Mouse (Mus musculus) adrenal gland, postnatal 36 days (tissue): ENCODE data around the gene Nwd2. TPM values are rescaled to one million over a fixed set of nuclear protein-coding genes. Genes with fewer than 3 reads are reported as not detected.

Source experiments
- DNase-seq, 2 experiments: peaks; one replicate each; pipeline ENCODE4 v3.0.0; 2021; ENCODE audit warnings: mixed read lengths in 1 of 2
- long read RNA-seq, 2 experiments: library from polyadenylated mRNA; stranded (forward); transcript quantifications; one replicate each; pipeline ENCODE4 v2.0.0; 2021; ENCODE audit warnings: borderline sequencing depth in 2 of 2
- total RNA-seq, 2 experiments: library from RNA; stranded (reverse); gene quantifications; 2 replicates each; pipeline ENCODE4 v1.2.3; 2021

Nwd2 gene
- not detected for total RNA-seq
- long read RNA-seq, experiment 1: 0 reads
- long read RNA-seq, experiment 2: 0 reads

DNA sequence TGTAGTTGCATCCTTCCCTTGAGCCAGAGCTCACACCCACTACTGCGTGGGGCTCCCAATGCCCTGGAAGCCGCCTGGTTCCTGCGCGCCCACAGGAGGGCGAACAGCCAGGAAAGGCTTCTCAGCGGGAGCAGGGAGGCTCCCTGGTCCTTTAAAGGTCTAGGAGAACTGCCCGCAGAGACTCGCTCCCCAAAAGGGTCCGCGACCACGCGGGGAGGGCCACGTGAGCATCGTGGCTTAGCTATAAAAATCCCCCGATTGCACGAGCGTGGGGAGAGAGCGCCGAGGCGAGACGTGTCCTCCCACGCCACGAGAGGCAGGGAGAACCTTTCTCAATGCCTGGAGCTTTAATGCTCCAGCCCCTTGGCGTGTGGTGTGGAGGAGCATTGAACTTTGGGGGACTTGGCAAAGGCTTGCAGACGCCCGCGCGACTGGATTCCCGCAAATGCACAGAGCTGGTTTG lies at the start of gene Nwd2:
Gene Nwd2 (plus strand): TSS at position 33 of the 463 bp plus-strand sequence.
- no peak for DNase-seq

DNA sequence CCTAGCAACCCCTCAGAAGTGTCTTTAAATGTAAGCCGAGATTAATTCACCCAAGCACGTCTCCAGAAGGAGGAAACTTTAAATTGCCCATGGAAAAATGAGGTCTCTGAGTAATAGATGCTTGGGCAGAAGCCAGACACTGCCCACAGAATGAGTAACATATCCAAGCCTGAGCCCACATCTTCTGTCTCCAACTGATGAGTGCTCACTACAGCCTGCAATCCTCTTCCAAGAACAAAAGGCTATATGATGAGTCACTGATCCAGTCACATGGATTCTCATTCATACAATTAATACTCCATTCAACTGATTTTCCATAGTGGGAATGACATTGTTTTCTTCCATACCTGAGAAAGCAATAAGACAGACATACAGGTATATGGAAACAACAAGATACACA lies 41.5 kb upstream of the Nwd2 start:
- no peak for DNase-seq

DNA sequence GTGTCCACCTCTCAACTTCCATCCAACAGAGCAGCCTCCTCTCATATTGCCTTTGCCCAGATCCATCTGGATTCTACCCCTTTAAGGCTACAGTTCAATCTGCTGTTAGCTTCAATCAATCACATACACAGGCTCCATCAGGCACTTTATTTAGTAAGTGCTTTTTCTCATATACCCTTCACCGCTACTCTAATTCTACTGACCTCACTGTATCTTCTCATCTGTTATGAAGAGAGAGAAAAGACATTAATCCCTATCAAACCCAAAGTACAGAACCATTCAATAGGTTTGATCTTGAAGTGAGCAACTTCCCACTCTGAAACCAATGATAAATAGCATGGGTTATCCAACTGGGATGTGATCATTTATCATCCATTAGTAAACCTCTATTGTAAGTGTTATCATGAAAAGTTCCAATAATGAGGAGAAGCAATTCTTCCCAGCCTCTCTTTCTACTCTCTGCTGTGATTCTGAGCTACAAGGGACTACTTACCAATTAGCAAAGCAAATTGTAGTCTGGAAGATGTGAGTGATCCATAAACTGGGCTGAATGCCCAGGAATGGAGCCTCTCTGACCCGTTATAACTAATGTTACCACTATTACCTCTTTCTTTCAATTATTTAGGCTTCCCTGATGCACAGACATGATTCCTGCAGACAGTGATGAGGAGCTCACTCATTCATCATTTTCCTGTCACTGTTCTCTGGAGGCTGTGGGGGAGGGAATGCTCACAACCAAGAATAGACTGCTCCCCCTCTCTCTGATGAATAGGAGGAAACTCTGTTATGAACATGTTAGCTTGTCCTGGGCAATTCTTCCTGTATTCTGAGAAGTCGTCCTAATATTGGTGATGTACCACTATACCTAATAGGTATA lies 31.9 kb upstream of the Nwd2 start:
- DNase-seq: no peak

DNA sequence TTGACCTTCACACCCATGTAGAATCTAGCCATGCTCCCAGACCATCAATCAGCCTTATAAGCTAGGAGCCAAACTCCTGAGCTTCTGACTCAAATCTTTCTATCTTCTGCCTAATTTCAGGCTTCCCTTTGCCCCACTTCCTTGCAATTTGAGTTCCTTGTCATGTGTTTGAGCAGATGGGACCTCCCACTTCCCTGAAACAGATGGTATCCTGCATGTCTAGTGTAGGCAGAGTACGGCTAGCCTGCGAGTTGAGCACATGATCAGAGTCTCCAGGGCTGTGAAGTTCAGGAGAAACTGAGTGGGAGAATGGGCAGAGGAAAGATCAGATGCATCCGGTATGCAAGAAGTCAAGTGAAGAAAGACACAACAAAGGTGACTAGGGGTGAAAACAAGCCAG lies 24.8 kb upstream of the Nwd2 start:
- no peak for DNase-seq

DNA sequence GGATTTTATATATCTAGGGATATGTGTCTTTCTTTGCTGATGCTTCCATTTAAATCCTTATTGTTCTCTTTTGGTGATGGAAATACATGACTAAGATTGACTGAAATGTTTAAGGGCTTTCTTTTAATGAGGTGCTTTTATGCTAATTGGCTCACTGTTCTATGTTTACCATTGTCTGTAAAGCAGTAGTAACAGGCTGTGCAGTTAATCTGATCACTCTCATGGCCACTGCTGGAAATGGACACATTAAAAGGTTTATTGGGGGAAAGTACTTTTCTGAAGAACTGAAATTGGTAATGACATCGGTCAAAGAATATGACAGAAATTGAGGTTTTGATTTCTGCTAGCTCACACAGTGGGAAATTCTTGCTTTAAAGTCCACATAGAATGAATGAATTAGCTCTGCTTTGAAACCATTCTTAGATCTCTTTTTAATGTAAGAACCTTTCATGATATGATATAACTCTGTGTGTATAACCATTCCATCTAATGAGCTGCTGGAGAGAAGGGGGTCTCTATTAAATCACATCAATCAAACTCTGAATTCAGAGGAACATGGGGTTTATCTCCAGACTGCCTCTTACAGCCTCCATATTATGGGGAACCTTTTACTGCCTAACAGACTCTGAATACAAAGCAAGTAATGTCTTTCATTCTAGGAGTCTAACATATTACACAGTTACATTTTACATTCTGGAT lies 20.9 kb upstream of the Nwd2 start:
- DNase-seq: no peak

DNA sequence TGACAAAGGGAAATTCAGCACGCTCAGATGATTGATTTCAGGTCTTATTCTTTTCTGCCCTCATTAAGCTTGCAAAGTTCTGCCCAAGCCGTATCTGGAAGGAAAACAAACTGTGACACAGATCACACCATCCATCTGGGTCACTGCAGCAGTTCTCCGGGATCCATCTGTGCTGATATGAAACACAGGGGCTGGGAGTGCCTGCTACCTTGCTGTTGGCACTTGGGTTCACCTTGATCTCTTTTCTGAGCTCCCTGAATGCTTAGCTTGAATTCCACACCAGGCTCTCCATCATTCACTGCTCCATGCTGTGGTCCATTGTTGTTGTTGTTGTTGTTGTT lies 20.4 kb upstream of the Nwd2 start:
- DNase-seq: no peak

DNA sequence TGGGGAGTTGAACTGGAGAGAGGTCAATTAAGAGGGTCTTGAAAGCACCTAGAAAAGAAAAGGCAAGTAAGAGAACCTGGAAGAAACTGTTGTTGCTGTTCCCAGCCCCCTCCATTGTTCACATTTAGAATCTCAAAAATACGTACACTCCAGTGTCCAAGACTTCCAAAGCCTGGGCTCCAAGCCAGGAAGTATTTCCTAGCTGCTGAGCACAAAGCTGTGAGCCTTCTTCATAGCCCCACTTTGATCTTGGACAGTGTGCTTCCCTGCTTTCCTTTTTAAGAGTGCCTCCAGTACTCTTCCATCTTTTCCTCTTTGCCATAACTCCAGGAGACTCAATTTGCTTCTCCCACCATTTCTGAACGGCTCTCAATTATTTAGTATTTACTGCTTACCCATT lies 14.3 kb upstream of the Nwd2 start:
- DNase-seq: no peak

DNA sequence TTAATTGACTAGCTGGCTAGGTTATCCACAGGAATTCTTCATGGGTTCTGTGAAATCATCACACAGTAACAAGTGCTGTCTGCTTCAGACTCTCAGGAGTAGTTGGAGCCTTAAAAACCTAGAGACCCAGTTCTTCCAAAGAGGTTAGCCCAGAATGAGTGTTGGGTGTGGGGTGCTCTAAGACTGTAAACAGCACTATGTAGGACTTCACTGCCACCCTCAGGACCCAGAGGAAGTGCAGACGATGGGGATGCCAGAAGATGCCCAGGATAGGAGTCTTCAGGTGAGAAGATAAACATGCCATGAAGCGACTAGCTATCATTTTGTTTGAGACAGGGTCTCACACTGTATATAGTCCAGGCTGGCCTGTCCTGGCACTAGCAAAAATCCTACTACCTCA lies 715 bp upstream of the Nwd2 start:
- no peak for DNase-seq

DNA sequence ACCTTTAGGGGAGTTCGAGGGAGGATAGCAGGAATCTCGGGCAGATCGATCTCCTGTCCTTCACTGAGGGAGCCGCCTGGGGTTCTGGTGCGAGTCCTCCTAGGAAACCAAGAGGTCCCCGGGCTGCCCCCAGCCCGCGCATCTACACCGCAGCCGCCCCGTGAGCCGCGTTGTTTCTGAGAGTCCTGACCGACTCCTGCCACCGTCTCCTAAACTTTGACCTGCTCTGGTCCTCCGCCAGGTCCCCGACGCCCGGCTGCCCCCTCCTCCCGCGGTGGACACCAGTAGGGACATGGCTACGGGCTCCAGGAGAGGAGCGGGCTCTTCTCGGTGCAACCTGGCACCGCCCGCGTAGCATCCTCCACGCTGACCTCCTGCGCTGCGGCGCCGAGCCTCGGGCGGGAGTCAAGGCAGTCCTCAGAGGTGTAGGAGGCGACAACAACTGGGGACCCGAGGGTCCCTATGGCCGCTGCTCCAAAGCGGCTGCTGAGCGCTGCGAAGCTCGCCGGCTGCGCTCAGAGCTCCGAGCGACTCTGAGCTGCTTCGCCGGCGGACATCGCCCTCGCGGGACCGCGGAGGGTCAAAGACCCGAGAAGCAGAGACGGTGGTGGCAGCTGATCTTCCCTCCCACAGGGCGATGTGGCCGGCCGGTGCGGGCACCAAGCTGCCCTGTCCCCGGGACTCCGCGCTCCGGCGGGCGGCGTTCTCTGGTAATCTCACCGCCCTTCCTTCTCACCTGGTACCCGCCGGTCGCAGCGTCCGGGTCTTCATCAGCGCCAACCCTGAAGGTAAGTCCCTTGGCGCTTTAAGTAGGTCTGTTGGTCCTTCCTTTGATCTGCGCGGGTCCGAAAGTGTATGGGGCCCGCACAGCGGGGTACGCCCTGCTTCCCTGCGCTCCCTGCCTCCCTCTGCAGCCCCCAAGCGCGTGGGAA lies 897 bp downstream of the Nwd2 start:
- no peak for DNase-seq

DNA sequence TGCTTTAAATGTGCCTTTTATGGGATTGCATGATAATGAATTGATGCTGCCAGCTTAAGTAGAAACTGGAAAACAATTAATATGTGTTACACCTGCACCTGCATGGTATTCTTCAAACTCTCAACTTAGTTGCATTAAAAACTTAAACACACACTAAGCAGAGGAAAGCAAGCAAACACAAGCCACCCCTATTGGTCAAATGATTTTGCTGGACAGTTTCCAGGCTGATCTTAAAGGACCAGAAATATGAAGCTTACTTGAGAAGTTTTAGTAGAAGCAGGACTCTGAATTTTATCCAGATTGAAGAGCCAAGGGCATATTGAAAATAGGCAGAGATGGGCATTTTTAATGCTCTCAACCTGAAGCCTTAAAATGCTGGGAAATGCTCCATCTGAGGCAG lies 2.9 kb downstream of the Nwd2 start:
- DNase-seq: no peak

DNA sequence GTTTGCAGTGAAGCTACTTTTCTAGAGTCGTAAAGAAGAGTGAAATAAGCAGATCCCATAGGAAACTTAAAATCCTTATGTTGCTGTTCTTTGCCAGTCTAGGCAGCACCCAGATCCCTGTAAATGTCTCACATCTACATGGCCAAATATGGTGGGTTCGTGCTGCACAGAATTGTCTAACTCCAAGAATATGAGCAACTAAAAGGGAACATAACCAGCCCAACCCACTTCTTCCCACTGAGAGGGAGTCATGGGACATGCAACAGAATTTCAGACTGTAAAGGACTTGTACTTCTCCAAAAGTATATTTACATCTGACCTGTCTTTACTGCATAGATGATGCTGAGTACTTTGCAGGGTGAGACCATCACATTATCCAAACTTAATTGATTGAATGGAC lies 3.8 kb downstream of the Nwd2 start:
- no peak for DNase-seq

DNA sequence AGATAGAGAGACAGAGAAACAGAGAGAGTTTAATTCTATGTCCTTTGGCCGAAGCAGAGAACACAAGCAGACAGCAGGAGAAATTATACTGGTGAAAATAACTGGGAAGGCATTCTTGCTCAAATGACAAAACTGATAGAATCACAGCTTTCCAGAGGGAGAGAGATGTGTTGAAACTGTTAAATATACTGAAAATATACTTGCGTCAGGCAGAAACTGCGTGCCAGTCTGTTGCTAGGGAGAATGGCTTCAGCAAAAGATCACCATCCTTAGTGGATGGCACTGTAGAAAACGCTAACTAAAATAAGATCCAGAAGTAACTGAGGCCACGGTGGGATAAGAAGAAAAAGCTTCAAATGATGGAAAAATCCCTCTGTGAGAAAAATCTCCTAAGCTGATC lies 18.0 kb downstream of the Nwd2 start:
- no peak for DNase-seq

DNA sequence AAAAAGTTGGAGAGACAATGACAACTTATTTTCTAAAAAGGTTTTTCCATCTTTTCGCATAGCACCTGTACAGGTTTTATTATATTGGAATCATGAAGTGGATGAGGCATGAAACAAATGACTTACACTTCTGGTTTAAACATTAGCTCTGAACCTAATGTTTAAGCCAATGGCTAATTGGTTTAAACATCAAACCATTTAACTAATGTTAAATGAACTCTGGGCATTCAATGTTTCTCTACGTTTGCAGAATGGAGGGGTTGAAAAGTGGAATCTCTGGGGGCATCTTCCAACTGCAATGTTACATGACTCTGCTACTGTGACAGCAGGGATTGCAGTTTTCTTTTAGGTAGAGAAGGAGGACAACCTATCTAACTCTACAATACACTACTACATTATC lies 27.0 kb downstream of the Nwd2 start:
- no peak for DNase-seq

DNA sequence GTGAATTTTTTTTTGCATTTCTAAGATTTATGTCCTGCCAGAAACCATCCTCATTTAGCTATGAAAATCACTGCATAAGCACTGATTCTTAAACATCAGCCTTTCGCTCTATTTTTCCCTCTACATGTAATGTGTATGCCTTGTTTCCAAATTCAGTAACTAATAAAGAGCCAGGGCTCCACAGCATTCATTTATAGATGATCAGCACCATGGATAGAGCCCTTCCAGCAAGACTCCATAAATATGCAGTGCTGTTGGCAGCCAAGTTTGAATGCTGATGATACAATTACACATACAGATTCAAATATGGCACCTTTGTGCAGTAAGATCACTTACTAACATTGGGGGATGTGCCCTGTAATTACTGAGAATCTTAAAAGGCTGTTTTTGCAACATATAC lies 40.2 kb downstream of the Nwd2 start:
- no peak for DNase-seq

DNA sequence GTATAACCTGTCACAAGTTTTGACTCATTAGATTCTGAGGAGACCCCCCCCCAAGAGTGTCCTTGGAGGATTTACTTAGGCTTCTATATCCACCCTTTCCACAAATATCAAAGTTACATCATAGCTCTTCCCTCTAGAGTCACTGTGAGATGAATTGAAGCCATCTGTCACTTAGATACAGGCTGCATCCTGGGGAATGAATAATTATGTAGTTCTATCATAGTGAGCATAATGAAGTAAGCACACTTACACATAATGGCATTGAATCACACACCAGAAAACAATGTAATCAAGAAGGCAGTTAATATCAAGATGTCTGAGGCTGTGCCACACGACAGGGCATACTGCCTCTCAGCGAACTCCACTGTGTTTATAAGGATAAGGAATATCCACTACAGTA lies 47.9 kb downstream of the Nwd2 start:
- no peak for DNase-seq

DNA sequence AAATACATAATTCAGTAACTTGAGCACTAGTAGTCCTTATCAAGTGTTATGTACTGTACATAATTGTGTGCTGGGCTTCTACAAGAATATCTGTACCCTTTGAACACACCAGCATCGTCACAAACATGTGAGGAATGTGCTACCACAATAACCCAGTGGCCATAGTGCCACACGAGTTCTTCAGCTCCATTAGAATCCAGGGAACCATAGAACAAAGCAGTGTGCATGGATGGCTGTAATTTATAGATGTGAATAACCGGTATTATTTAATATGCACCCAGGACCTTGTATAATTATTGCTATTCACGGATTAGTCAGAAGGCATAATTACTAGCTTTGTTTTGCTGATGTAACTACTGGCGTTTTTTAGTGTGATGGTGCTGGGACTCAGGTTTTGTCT lies 48.3 kb downstream of the Nwd2 start:
- DNase-seq: no peak

DNA sequence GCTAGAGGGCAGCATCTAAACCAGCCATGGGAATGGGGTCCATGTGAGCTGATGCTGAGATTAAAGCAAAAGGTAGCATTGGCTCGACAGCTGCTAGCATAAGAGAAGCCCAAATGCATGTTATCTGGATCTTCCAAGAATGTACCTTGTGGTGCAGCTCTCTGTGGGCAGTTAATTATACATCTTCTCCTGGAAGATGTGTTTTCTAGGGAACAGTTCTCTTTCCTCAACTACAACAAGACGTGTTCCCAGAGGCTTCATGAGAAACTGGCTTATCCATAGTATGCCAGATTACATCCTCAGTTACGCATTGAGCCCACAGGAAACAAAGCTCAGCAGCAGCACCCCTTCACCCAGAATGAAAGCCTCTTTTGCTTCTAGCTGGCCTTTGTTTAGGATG lies 80.1 kb downstream of the Nwd2 start:
- DNase-seq: no peak

DNA sequence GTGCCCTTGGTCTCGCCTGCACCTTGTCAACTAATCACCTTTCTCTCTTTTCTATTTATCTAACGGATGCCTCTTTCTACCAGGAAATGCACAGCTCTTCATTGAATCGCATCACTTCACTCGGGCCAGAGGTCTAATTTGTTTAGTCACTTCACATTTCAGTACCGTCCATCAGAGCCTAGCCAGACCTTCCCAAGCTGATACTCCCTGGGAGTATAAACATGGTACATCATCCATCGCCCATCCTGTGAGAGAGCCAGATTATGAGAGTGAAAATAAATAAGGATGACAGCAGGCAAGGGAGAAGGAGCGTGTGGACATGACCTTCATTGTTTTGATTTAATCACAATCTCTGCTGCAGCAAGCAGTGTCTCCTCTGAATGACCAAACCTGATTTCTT lies 86.6 kb downstream of the Nwd2 start:
- DNase-seq: no peak

DNA sequence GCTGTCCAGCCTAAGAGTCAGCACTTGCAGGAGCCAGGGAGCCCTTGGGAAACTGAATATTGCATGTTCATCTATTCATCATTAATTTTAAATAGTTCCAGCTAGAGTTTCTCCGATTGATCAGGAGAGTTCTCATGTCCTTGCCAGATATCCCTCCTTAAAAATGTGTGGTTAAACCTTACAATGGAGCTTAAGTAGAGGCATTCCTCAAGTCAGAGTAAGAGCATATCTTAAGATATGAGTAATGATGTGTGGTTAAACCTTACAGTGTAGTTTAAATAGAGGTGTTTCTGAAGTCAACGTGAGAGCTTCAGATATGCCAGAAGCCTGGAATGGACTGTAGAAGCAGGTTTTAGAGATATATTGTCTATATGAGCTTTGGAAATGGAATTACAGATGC lies 94.5 kb downstream of the Nwd2 start:
- DNase-seq: no peak

DNA sequence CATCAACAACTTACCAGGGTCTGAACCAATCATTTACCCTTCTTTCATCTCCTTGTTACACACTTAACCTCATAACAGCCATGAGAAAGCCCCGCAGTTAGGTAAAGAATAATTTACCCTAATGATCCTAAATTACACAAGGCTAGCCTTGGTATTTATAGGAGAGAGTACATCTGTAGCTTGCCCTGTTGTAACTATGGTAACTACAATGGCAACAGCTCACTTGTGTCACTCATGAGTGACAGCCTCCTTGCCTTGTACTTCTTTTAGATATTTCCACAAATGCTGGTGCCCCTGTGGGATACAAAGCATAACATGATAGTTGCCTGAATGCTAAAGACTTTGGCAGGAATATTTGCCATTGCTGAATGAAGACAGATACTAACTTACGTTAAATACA lies 99.4 kb downstream of the Nwd2 start:
- no peak for DNase-seq

DNA sequence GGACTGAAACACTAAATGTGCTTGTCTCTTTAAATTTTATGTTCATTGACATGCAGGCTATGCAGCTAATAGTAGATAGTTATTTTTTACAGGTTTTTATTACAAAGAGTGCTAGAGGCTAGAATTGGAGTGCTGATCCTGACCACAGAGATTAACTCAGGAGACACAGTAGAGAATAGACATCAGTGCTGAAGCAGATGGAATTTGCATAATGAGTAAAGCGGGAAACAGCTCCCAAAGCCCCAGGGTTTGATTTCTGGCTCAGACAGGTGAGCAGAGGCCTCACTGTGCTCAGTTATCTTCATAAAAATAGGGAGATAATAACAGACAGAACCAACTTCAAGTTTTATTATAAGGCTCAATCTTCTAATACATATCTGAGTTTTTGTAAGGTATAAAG lies 99.9 kb downstream of the Nwd2 start:
- DNase-seq: no peak

DNA sequence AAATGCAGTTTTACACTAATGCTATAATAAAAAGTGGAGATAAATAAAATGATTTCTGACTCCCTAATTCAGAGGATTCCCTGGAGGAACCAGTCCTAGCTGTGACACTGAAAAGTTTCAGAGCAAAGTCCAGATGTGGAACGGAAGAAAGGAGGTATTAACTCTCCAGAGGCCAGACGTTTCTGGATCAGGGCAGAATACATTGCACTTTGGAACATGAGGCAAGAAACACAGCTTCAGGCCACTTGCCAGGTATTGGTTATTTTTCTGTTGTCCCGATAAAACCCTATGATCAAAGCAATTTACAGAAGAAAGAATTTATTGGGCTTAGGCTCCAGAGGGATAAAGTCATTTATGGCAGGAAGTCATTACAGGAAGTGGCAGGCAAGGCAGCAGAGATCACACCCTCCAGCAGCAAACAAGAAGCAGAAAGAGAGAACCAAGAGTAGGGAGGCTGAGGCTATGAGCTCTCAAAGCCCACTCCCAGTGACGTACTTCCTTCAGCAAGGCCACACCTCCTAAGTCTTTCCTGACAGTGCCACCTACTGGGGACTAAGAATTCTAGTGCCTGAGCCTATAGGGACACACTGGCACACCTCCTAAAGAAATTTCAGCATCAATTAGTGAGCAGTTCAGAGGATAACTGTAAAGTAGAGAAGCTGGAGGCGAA lies 106.3 kb downstream of the Nwd2 start:
- no peak for DNase-seq
